Mouse (Mus musculus) heart, postnatal 0 days (tissue): ENCODE results near the gene Fads2. TPM values are rescaled to one million over a fixed set of nuclear protein-coding genes. Genes with fewer than 3 reads are reported as not detected.

Experiments used
- ATAC-seq: fragments of 200-750 bp; cut with Nextera tagmentation; 2 replicates; pipeline ENCODE4 v1.8.0; 2017; ENCODE audit warnings: low read depth, moderate number of reproducible peaks, moderate library complexity; ENCODE audit not compliant: insufficient read depth
- DNase-seq: peaks from one replicate; pipeline ENCODE4 v3.0.0-alpha.2; 2016; ENCODE audit warnings: low spot score
- H3K27ac ChIP-seq: fragments of 300-500 bp; sonication (generic); 2 replicates; pipeline ENCODE4 v1.5.1; 2014; ENCODE audit warnings: low read depth, mild to moderate bottlenecking
- H3K27me3 ChIP-seq: fragments of 300-500 bp; sonication (generic); 2 replicates; pipeline ENCODE4 v1.6.1; 2014; ENCODE audit warnings: low read length, mixed read lengths; ENCODE audit not compliant: control insufficient read depth, insufficient read depth
- H3K36me3 ChIP-seq: fragments of 300-500 bp; sonication (generic); replicated peaks from 2 replicates; pipeline ENCODE4 v1.6.1; 2014; ENCODE audit warnings: low read length, mixed read lengths; ENCODE audit not compliant: control insufficient read depth, insufficient read depth
- H3K4me1 ChIP-seq: fragments of 300-500 bp; sonication (generic); 2 replicates; pipeline ENCODE4 v1.6.1; 2014; ENCODE audit warnings: antibody characterized with exemption; ENCODE audit not compliant: control insufficient read depth, insufficient read depth
- H3K4me2 ChIP-seq: fragments of 300-500 bp; sonication (generic); 2 replicates; pipeline ENCODE4 v1.6.1; 2014; ENCODE audit warnings: low read depth, mild to moderate bottlenecking, low read length, moderate library complexity
- H3K4me3 ChIP-seq: fragments of 300-500 bp; sonication (generic); 2 replicates; pipeline ENCODE4 v1.5.1; 2014; ENCODE audit warnings: low read depth, low read length
- H3K9ac ChIP-seq: fragments of 300-500 bp; sonication (generic); replicated peaks from 2 replicates; pipeline ENCODE4 v1.6.1; 2014; ENCODE audit warnings: low read depth, low read length, mixed read lengths
- H3K9me3 ChIP-seq: fragments of 300-500 bp; sonication (generic); replicated peaks from 2 replicates; pipeline ENCODE4 v1.6.1; 2016; ENCODE audit warnings: low read length; ENCODE audit not compliant: control insufficient read depth
- CTCF ChIP-seq: IDR thresholded peaks from 2 replicates; pipeline ENCODE4 v1.5.1; 2016; ENCODE audit warnings: antibody characterized with exemption, control low read depth, low read depth
- EP300 ChIP-seq: IDR thresholded peaks from 2 replicates; pipeline ENCODE4 v1.6.1; 2016; ENCODE audit warnings: antibody characterized with exemption, low read depth
- WGBS: fragments of 180-500 bp; shearing (Covaris S2); extraction: QIAGEN DNeasy Blood & Tissue Kit; methylation state at CpG from one replicate; pipeline ENCODE4 v1.1.7; 2014; 5-methylcytosine and 5-hydroxymethylcytosine counted together
- polyA plus RNA-seq: library from polyadenylated mRNA; unstranded; fragments of >200 nt; fragmentation: Nextera tagmentation; extraction: Ambion mirVana; gene quantifications from 2 replicates; pipeline ENCODE4 v1.2.1, GENCODE M21; 2015
- total RNA-seq: library from RNA; depleted of rRNA; stranded (reverse); fragments of >200 nt; gene quantifications from 2 replicates; pipeline ENCODE4 v1.2.3, GENCODE M21; 2014; ENCODE audit warnings: low replicate concordance

The Fads2 gene
- total and polyA plus RNA-seq, 2 experiments from 2014 or later = 11.4 to 15.9 TPM

DNA sequence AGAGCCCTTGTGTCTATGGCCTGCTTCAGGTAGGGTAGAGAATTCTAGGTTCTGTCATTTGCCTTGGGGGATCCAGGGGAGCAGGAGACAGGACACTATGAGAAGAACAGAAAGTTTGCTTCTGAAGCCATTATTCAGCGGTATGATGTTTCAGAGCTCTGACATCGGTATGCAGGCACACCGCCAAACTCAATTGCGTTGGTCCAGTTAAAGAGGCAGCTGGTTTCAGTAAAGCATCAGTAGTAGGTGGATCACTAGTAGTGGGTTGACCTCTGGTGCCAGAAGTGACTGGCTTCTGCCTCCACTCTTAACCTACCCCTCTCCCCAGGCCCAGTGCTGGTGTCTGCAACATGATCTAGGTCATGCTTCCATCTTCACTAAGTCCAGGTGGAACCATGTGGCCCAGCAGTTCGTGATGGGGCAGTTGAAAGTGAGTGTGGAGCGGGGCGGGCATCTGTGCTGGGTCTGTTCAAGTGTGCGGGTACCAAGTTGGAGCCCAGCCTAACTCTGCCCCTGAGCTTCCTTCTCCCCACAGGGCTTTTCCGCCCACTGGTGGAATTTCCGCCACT lies 47.8 kb downstream of the Fads2 start:
- Histone ChIP-seq H3K27ac (no peak overlapping the region), H3K27me3 (no peaks in the 10 kb centered on the region), H3K9ac (no peak overlapping the region), H3K4me2 (no peak overlapping the region), H3K36me3 (peaks cover 70% of the 10 kb centered on the region), H3K4me3 (no peak overlapping the region), H3K4me1 (peaks cover 20% of the 10 kb centered on the region), H3K9me3 (no peaks in the 10 kb centered on the region)
- ATAC-seq (no peak), DNase-seq (no peak)
- 83% methylated on average over 10 of the region's 10 CpGs for WGBS
- TF ChIP-seq EP300 (no peak), CTCF (no peak)

DNA sequence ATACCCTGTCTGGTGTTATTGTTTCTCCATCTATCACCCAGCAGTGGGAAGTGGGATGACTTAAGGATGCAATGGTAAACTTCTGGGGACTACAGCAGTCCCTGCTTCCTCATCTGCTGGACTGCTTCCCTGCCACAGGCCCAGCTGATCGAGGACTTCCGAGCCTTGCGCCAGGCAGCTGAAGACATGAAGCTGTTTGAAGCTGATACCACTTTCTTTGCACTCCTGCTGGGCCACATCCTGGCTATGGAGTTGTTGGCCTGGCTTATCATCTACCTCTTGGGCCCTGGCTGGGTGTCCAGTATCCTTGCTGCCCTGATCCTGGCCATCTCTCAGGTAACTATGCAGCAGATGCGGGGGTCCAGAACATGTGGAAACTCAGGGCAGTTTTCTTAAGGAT lies 48.8 kb downstream of the Fads2 start:
- no peak overlapping the region for H3K4me2 ChIP-seq
- H3K27ac ChIP-seq = no peak overlapping the region
- 80% methylated on average over 4 of the region's 4 CpGs for whole genome bisulfite sequencing
- peaks cover 60% of the 10 kb centered on the region for H3K36me3 ChIP-seq
- ATAC-seq = no peak
- H3K9me3 ChIP-seq = no peaks in the 10 kb centered on the region
- no peak overlapping the region for H3K4me3 ChIP-seq
- no peak for DNase-seq
- peaks cover 20% of the 10 kb centered on the region for H3K4me1 ChIP-seq
- no peak overlapping the region for H3K9ac ChIP-seq
- no peak for TF ChIP-seq CTCF
- TF ChIP-seq EP300 = no peak
- no peaks in the 10 kb centered on the region for H3K27me3 ChIP-seq

DNA sequence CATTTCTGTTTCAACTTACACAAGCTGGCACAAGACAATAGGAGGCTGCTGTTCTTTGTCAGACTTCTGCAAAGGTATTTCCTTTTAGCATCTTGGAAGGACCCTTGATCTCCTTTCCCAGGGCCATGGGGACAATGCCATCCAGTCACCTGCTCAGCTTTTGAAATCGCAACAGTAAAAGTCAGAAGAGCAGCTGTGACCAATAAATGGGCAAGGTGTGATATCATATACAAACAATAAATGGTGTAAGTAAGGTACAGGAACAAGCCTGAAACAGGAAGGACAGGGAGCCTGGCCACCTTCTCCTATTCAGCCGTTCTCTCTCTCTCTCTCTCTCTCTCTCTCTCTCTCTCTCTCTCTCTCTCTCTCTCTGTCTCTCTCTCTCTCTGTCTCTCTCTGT lies 51.1 kb downstream of the Fads2 start:
- ATAC-seq (no peak), DNase-seq (no peak)
- TF ChIP-seq EP300 = no peak
- no peak for TF ChIP-seq CTCF
- Histone ChIP-seq H3K4me3 (no peak overlapping the region), H3K4me2 (no peak overlapping the region), H3K9ac (no peak overlapping the region), H3K27me3 (no peaks in the 10 kb centered on the region), H3K27ac (no peak overlapping the region), H3K36me3 (peaks cover 37% of the 10 kb centered on the region), H3K9me3 (no peaks in the 10 kb centered on the region), H3K4me1 (peaks cover 36% of the 10 kb centered on the region)
- WGBS = 70% methylated on average over 2 of the region's 2 CpGs

DNA sequence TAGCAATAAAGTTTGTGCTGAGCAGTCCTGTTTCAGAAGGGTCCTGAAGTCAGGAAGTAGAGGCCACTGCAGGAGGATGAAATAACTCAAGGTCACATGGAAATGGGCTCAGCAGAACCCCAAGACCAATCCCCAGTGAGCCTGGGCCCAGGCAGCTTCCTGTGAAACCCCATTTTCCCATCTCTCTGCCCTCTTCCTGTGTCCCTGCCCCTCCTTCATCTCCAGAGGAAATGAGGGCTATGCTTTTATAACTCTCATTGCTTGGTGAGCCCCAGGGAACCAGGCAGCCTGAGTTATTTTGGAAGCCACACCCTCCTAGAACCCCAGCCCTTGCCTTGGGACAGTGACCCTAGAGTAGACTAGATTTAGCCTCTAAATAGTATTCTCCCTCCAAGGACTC lies 52.0 kb downstream of the Fads2 start:
- 0 out of 2 replicates have a peak overlapping the region, but pooled peaks have one; percentile 7 for H3K27ac ChIP-seq

DNA sequence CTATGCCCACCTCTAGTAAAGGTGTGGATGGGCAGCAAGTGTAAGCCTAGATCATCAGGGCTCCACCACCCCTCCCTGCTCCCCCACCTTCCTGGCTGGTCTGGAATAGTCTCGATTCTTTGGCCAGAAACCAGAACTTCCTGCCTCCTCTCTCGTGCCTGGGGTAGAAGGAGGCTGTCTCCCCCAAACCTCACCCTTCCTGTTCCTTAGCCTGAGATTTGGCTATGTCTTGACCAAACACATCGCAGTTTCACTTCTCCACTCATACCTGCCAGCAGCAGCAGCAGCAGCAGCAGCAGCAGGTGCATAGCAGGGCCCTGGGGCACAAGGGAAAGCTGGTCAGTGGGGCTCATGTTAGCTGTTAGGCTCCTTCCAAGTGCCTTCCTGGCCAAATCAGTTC lies 54.6 kb downstream of the Fads2 start:
- Histone ChIP-seq H3K4me1 (peaks cover 53% of the 10 kb centered on the region), H3K9me3 (no peaks in the 10 kb centered on the region), H3K27ac (peak overlapping the region; percentile 67), H3K4me3 (no peak overlapping the region), H3K27me3 (no peaks in the 10 kb centered on the region), H3K36me3 (0 out of 2 replicates have a peak, but pooled peaks cover 3% of the 10 kb centered on the region), H3K9ac (no peak overlapping the region), H3K4me2 (peak overlapping the region; percentile 17; the same call in 1 of the 2 replicates)
- ATAC-seq (no peak), DNase-seq (no peak)
- TF ChIP-seq CTCF = no peak
- TF ChIP-seq EP300 = no peak
- WGBS = 16% methylated on average over 3 of the region's 3 CpGs

More for the DNA sequence above, 52.0 kb downstream of the Fads2 start:
- DNase-seq (no peak), ATAC-seq (no peak)
- H3K4me2 ChIP-seq = no peak overlapping the region
- peaks cover 36% of the 10 kb centered on the region for H3K4me1 ChIP-seq
- no peak for TF ChIP-seq CTCF
- TF ChIP-seq EP300 = no peak
- H3K9ac ChIP-seq = no peak overlapping the region
- peaks cover 28% of the 10 kb centered on the region for H3K36me3 ChIP-seq
- H3K9me3 ChIP-seq = no peaks in the 10 kb centered on the region
- no peaks in the 10 kb centered on the region for H3K27me3 ChIP-seq
- no peak overlapping the region for H3K4me3 ChIP-seq

DNA sequence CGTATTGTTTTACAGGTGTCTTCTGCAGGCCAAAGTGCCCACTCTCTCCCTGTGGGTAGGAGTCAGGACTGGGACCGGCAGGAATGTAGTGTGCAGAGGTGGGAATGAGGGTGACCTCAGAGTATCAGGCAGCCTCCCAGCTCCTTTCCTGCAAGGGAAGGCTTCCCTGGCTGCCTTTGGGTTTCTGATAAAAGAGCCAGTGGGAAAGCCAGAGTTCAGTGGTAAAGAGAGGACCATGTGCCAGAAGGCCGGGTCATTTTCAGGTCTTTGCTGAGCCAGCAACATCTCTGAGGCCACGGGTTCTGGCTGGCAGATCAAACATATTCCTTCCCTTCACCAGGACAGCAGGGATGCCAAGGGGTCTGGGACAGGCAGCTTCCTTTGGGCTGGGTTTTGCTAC lies 55.2 kb downstream of the Fads2 start:
- Histone ChIP-seq H3K4me2 (peak overlapping the region; percentile 17; the same call in 1 of the 2 replicates), H3K9ac (no peak overlapping the region)
- peak; percentile 65 for DNase-seq

More for the DNA sequence above, 55.2 kb downstream of the Fads2 start:
- 17% methylated on average over 4 of the region's 4 CpGs for WGBS
- Histone ChIP-seq H3K27ac (peak overlapping the region; percentile 67), H3K4me3 (no peak overlapping the region), H3K36me3 (no peaks in the 10 kb centered on the region), H3K27me3 (no peaks in the 10 kb centered on the region), H3K9me3 (no peaks in the 10 kb centered on the region), H3K4me1 (peaks cover 55% of the 10 kb centered on the region)
- no peak for ATAC-seq
- no peak for TF ChIP-seq CTCF
- TF ChIP-seq EP300 = no peak
